17 mouse cellular contexts compared by ENCODE assay signal in the genomic region with DNA sequence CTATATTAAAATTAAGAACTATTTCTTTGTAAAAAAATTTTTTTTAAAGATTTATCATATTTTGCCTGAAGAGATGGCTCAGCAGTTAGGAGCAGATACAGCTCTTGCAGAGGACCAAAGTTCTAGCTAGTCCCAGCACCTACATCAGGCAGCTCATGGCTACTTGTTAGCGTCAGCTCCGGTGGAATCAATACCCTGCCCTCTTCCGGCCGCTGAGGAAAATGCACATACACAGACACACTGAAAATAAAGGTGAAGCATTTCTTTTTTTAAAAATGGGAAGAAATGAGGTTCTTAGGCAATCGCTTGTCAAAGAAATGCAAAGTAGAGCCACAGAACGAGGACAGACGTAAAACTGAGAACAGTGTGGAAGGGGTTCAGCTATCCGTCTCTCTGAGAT. TPM values are rescaled to one million over a fixed set of nuclear protein-coding genes. Genes with fewer than 3 reads are reported as not detected.
DNase-seq lines count a peak whose midpoint lies in the region; ATAC-seq and TF ChIP-seq lines count a peak whose summit lies in the region.
"Had no signal": no experiment of that assay in that cellular context is flagged by ENCODE, and none has a peak within 500 bp of the region (broad histone marks: within the 10 kb centered on the region; RNA-seq: fewer than 3 reads in every experiment).

No protein-coding gene starts in this region.

- no peaks in the 10 kb centered on the region for H3K36me3 ChIP-seq in kidney, postnatal 0 days (ENCODE audit: insufficient read depth, low read length)
- H3K36me3 ChIP-seq: liver, embryonic 15.5 days had no signal

- no peak overlapping the region for H3K4me3 ChIP-seq in kidney, postnatal 0 days (replicated peaks; ENCODE audit: low read depth, low read length)
- H3K4me3 ChIP-seq: liver, embryonic 15.5 days; myocyte had no signal

- no peaks in the 10 kb centered on the region for H3K4me1 ChIP-seq in kidney, postnatal 0 days (replicated peaks; ENCODE audit: insufficient read depth, low read length)
- H3K4me1 ChIP-seq: liver, embryonic 15.5 days had no signal

- peak; percentile 39; the same call in 1 of the 2 replicates for TF ChIP-seq CTCF in kidney, postnatal 0 days (IDR thresholded peaks at IDR 0.05; ENCODE audit: low read depth)
- TF ChIP-seq CTCF in brain, embryonic 14.5 days (IDR thresholded peaks at IDR 0.05; ENCODE audit: borderline replicate concordance, extremely low read depth, insufficient read depth, insufficient read length): peak; percentile 36; the same call in 1 of the 2 replicates

- H3K27ac ChIP-seq in kidney, postnatal 0 days: no peak overlapping the region
- H3K27ac ChIP-seq: liver, embryonic 15.5 days had no signal

- H3K4me2 ChIP-seq in kidney, postnatal 0 days (ENCODE audit: low read length): no peak overlapping the region
- H3K4me2 ChIP-seq: liver, embryonic 15.5 days had no signal

- no peak for TF ChIP-seq POLR2A in brain, embryonic 14.5 days (IDR thresholded peaks at IDR 0.05; ENCODE audit: borderline replicate concordance, extremely low read depth, insufficient read depth, insufficient read length, poor library complexity, severe bottlenecking)

- DNase-seq in CD4-positive, CD25-positive, alpha-beta regulatory T cell, adult 2 months (ENCODE audit: low read depth, low spot score): peak; percentile 13
- DNase-seq in kidney, postnatal 0 days (ENCODE audit: low spot score): no peak
- no peak for DNase-seq in kidney, postnatal 10 days
- peak; percentile 24 for DNase-seq in lung, postnatal 10 days
- no peak for DNase-seq in lung, postnatal 4 days
- no peak for DNase-seq in brain, embryonic 14.5 days (ENCODE audit: low read depth)
- no peak for DNase-seq in frontal cortex, adult 2 months (ENCODE audit: extremely low spot score in 1 of 2, low spot score in 1 of 2)
- DNase-seq: cerebellum, adult 8-10 months; embryo, embryonic 11 days; gastrocnemius, postnatal 36 days; kidney, adult 11 months; right cerebral cortex, postnatal 25 days had no signal

- H3K27me3 ChIP-seq in kidney, postnatal 0 days (ENCODE audit: insufficient read depth, low read length): no peaks in the 10 kb centered on the region
- H3K27me3 ChIP-seq: liver, embryonic 15.5 days; Patski had no signal

- ATAC-seq in CD4-positive, CD25-positive, alpha-beta regulatory T cell, adult 4 months: no peak
- no peak for ATAC-seq in kidney, postnatal 0 days (replicated peaks; ENCODE audit: low FRiP score, low read depth)
- ATAC-seq: forebrain, embryonic 16.5 days; Patski had no signal

- no peak overlapping the region for H3K9ac ChIP-seq in kidney, postnatal 0 days (ENCODE audit: low read depth, low read length)
- H3K9ac ChIP-seq: liver, embryonic 15.5 days had no signal

- H3K9me3 ChIP-seq in kidney, postnatal 0 days (replicated peaks; ENCODE audit: low read length): no peaks in the 10 kb centered on the region
- H3K9me3 ChIP-seq: liver, embryonic 15.5 days had no signal

- 80% methylated on average over 8 of the region's 8 CpGs for WGBS in kidney, postnatal 0 days

RNA-seq across cellular contexts. Expression of gene Ptpn3, which starts 30.6 kb away (rescaled TPM):
- polyA plus RNA-seq in CD4-positive, CD25-positive, alpha-beta regulatory T cell, adult 4 months (2017; shearing (Covaris generic)): 1 to 10 TPM; 2.4 to 3.3 TPM
- polyA plus RNA-seq in kidney, postnatal 0 days (2015; fragmentation: Nextera tagmentation; extraction: Ambion mirVana): 7.7 and 9.2 TPM in 2 replicates
- 3.1 and 4.9 TPM in 2 replicates for polyA plus RNA-seq in brain, embryonic 14.5 days (2012; rRNA removed)
- 16.4 and 18.9 TPM in 2 replicates for polyA plus RNA-seq in frontal cortex, adult 2 months (2012; rRNA removed)

Comparison
In these comparisons a context has a peak if more than half of its experiments do, and no peak if none do; other contexts are left out.
1. DNase-seq: peak in CD4-positive, CD25-positive, alpha-beta regulatory T cell, adult 2 months (single experiment) and lung, postnatal 10 days (single experiment); none in kidney, postnatal 0 days (single experiment), kidney, postnatal 10 days (single experiment), lung, postnatal 4 days (0 of 2), brain, embryonic 14.5 days (single experiment) and frontal cortex, adult 2 months (0 of 2).